Mouse (Mus musculus) MEL (cell line): ENCODE measurements at regions not wholly inside any gene's neighbourhood (a gene's known extent, or its start where the extent isn't known, plus 50 kb on each side); places are given as distances from the start of the nearest gene placed in this dataset.

ENCODE experiments used
- DNase-seq: peaks from one replicate; pipeline ENCODE4 v3.0.0; 2011; ENCODE audit warnings: low read depth, low spot score
- H3K27ac ChIP-seq: 2 replicates; pipeline ENCODE4 v1.5.1; 2012; ENCODE audit warnings: low read depth, mild to moderate bottlenecking, control low read depth, low read length, moderate library complexity; ENCODE audit not compliant: control insufficient read depth
- H3K27me3 ChIP-seq, 2 experiments: fragments of 150-350 bp in 1 of 2; sonication (generic) in 1 of 2; 2 replicates each; pipeline ENCODE4 v1.6.1; 2012; ENCODE audit warnings: low read length in 2 of 2, mild to moderate bottlenecking in 2 of 2, improper control_type of control experiment in 1 of 2, moderate library complexity in 1 of 2; ENCODE audit not compliant: insufficient read depth in 2 of 2, control insufficient read depth in 1 of 2
- H3K36me3 ChIP-seq, 2 experiments: 2 replicates each; pipeline ENCODE4 v1.6.1; 2012 to 2014; ENCODE audit warnings: low read length in 2 of 2, improper control_type of control experiment in 1 of 2, inconsistent platforms in 1 of 2, mild to moderate bottlenecking in 1 of 2; ENCODE audit not compliant: insufficient read depth in 2 of 2, control insufficient read depth in 1 of 2
- H3K4me1 ChIP-seq, 2 experiments: fragments of 150-350 bp in 1 of 2; sonication (generic) in 1 of 2; 2 replicates each; pipeline ENCODE4 v1.6.1; 2012; ENCODE audit warnings: low read length in 2 of 2, improper control_type of control experiment in 1 of 2, mild to moderate bottlenecking in 1 of 2; ENCODE audit not compliant: insufficient read depth in 2 of 2, control insufficient read depth in 1 of 2
- H3K4me3 ChIP-seq, 2 experiments: fragments of 150-350 bp in 1 of 2; sonication (generic) in 1 of 2; 2 replicates each; pipeline ENCODE4 v1.5.1; 2012; ENCODE audit warnings: low read depth in 2 of 2, low read length in 2 of 2, mild to moderate bottlenecking in 2 of 2, moderate library complexity in 2 of 2, control low read depth in 1 of 2, improper control_type of control experiment in 1 of 2; ENCODE audit not compliant: control insufficient read depth in 1 of 2, insufficient read depth in 1 of 2
- H3K79me2 ChIP-seq: 2 replicates; pipeline ENCODE4 v1.6.1; 2012; ENCODE audit warnings: mild to moderate bottlenecking, low read length, moderate library complexity; ENCODE audit not compliant: control insufficient read depth, poor library complexity, insufficient read depth
- H3K9ac ChIP-seq: 2 replicates; pipeline ENCODE4 v1.6.1; 2012; ENCODE audit warnings: low read depth, mild to moderate bottlenecking, control low read depth, low read length, moderate library complexity; ENCODE audit not compliant: control insufficient read depth, poor library complexity, severe bottlenecking
- H3K9me3 ChIP-seq: fragments of 150-350 bp; sonication (generic); replicated peaks from 2 replicates; pipeline ENCODE4 v1.6.1; 2012; ENCODE audit warnings: mild to moderate bottlenecking, low read length, improper control_type of control experiment, moderate library complexity; ENCODE audit not compliant: insufficient read depth
- CHD1 ChIP-seq: IDR thresholded peaks from 2 replicates; pipeline ENCODE4 v1.6.1; 2012; ENCODE audit warnings: low read depth, mild to moderate bottlenecking, inconsistent platforms, low read length, improper control_type of control experiment
- CHD2 ChIP-seq: IDR thresholded peaks from 2 replicates; pipeline ENCODE4 v1.6.1; 2011; ENCODE audit warnings: low read length, improper control_type of control experiment
- CTCF ChIP-seq, 3 experiments: IDR thresholded peaks in 2 of 3; conservative IDR thresholded peaks in 1 of 3; 2 replicates each; pipeline ENCODE4 v1.5.1; 2011 to 2012; ENCODE audit warnings: low read length in 3 of 3, low read depth in 2 of 3, mild to moderate bottlenecking in 2 of 3, improper control_type of control experiment in 1 of 3, inconsistent platforms in 1 of 3, mixed read lengths in 1 of 3, moderate library complexity in 1 of 3; ENCODE audit not compliant: control insufficient read depth in 1 of 3, insufficient read depth in 1 of 3, poor library complexity in 1 of 3, severe bottlenecking in 1 of 3
- GABPA ChIP-seq: IDR thresholded peaks from 2 replicates; pipeline ENCODE4 v1.6.1; 2012; ENCODE audit warnings: low read depth, mild to moderate bottlenecking, inconsistent platforms, low read length, improper control_type of control experiment, moderate library complexity
- HCFC1 ChIP-seq: IDR thresholded peaks from 2 replicates; pipeline ENCODE4 v1.6.1; 2012; ENCODE audit warnings: low read depth, mild to moderate bottlenecking, inconsistent platforms, low read length, improper control_type of control experiment, moderate library complexity
- MAX ChIP-seq: IDR thresholded peaks from 2 replicates; pipeline ENCODE4 v1.6.1; 2011; ENCODE audit warnings: low read length, improper control_type of control experiment
- MYC ChIP-seq: IDR thresholded peaks from 2 replicates; pipeline ENCODE4 v1.6.1; 2011; ENCODE audit warnings: low read depth, mild to moderate bottlenecking, low read length, improper control_type of control experiment, moderate library complexity
- NELFE ChIP-seq: IDR thresholded peaks from 2 replicates; pipeline ENCODE4 v1.6.1; 2011; ENCODE audit warnings: low read depth, low read length, improper control_type of control experiment
- POLR2A ChIP-seq, 2 experiments: IDR thresholded peaks; 2 replicates each; pipeline ENCODE4 v1.6.1; 2011 to 2012; ENCODE audit warnings: low read length in 2 of 2, mild to moderate bottlenecking in 2 of 2, control low read depth in 1 of 2, improper control_type of control experiment in 1 of 2, low read depth in 1 of 2, moderate library complexity in 1 of 2; ENCODE audit not compliant: control insufficient read depth in 1 of 2, insufficient read depth in 1 of 2, poor library complexity in 1 of 2
- RAD21 ChIP-seq: IDR thresholded peaks from 2 replicates; pipeline ENCODE4 v1.6.1; 2011; ENCODE audit warnings: mild to moderate bottlenecking, low read depth, low read length, improper control_type of control experiment
- SIN3A ChIP-seq: IDR thresholded peaks from 2 replicates; pipeline ENCODE4 v1.6.1; 2012; ENCODE audit warnings: low read length, improper control_type of control experiment, inconsistent platforms
- SMC3 ChIP-seq: IDR thresholded peaks from 2 replicates; pipeline ENCODE4 v1.6.1; 2011; ENCODE audit warnings: low read depth, low read length, improper control_type of control experiment
- TAL1 ChIP-seq: IDR thresholded peaks from 2 replicates; pipeline ENCODE4 v1.6.1; 2012; ENCODE audit warnings: mild to moderate bottlenecking, inconsistent platforms, low read length, moderate library complexity, mixed read lengths
- TBP ChIP-seq: IDR thresholded peaks from 2 replicates; pipeline ENCODE4 v1.8.0; 2011; ENCODE audit warnings: low read depth, low read length, improper control_type of control experiment
- USF1 ChIP-seq: IDR thresholded peaks from 2 replicates; pipeline ENCODE4 v1.6.1; 2014; ENCODE audit warnings: low read depth, mild to moderate bottlenecking, inconsistent platforms, low read length, improper control_type of control experiment, moderate library complexity
- USF2 ChIP-seq, 2 experiments: IDR thresholded peaks; 2 replicates each; pipeline ENCODE4 v1.6.1; 2011 to 2012; ENCODE audit warnings: improper control_type of control experiment in 2 of 2, low read length in 2 of 2, borderline replicate concordance in 1 of 2, inconsistent platforms in 1 of 2, low read depth in 1 of 2, mild to moderate bottlenecking in 1 of 2; ENCODE audit not compliant: insufficient read depth in 1 of 2
- ZC3H11A ChIP-seq: IDR thresholded peaks from 2 replicates; pipeline ENCODE4 v1.6.1; 2012; ENCODE audit warnings: low read depth, mild to moderate bottlenecking, inconsistent platforms, low read length, improper control_type of control experiment

DNA sequence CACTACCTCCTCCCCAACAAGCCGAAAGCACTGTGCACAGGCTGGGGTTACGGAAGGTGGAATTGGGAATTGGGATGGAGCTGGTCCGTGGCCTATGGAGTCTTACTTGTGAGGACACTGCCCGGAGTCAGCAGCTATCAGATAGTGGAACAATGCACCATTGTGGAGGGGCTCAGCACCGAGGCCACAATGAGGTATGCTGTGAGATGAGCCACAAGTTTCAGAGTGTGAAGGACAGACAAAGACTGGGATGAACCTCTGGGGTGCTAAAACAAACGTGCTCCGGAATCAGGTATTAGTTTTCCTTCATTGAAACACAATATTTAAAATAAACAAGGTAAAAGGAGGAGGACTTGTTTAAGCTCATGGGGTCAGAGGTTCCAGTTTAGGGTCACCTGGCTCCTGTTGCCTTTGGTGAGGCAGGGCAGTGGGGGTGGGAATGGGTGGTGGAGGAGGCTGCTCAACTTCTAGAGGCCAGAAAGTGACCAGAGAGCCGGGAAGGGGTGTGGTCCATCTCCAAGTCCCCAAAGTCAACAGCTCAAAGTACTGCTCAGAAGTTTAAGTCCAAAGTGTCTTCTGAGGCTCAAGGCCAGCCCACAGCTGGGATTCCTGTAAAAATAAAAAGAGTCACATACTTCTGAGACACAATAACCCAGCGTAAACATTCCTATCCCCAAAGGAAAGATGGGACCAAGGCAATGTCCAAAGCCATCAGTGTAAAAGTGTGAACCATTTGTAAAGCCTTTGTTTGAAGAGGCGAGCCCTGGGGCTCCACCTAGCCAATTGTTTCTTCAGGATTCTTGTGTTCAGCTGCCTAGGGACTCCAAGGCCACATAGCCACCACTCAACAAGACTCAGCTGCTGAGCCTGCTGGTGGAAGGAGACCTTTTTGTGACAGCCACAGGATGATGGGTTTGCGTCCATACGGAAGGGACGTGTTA lies 80.1 kb downstream of the Gm525 start:
- H3K27ac ChIP-seq: no peak overlapping the region

DNA sequence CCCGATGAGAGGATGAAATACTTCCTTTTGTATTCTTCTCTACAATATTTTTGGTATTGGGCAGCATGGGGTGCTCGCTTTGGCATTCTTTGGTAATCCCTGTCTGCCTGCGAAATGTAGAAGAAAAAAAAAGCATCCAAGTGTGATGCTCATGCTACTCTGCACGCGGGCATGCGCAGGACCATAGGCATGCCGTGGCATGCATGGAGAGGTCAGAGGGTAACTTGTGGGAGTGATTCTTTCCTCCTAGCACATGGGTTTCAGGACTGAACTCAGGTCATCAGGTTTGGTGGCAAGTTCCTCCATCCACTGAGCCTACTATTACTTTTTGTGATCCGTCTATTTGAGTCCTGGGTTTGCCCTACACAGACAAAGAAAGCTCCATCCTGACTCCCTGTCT lies 74.3 kb downstream of the Gm525 start:
- H3K4me3 ChIP-seq: no peak overlapping the region
- H3K27ac ChIP-seq: no peak overlapping the region
- TF ChIP-seq MYC (no peak), SIN3A (no peak), ZC3H11A (no peak), CHD1 (no peak), HCFC1 (no peak), POLR2A (IDR thresholded peaks at IDR 0.05; ENCODE audit: control insufficient read depth in 1 of 2, insufficient read depth in 1 of 2, low read depth in 1 of 2, low read length in 2 of 2, poor library complexity in 1 of 2) (no peak), TAL1 (no peak), NELFE (no peak), USF2 (IDR thresholded peaks at IDR 0.05; ENCODE audit: borderline replicate concordance in 1 of 2, insufficient read depth in 1 of 2, low read depth in 1 of 2, low read length in 2 of 2) (no peak), CTCF (IDR thresholded peaks at IDR 0.05 in 2 of 3, conservative IDR thresholded peaks at IDR 0.05 in 1 of 3; ENCODE audit: control insufficient read depth in 1 of 3, insufficient read depth in 1 of 3, low read depth in 2 of 3, low read length in 3 of 3, poor library complexity in 1 of 3, severe bottlenecking in 1 of 3) (no peak)
- TF ChIP-seq, all 39 proteins: peak for 0
- Histone ChIP-seq H3K27me3 (no peaks in the 10 kb centered on the region; a peak in 2 of 4 replicates), H3K4me1 (no peaks in the 10 kb centered on the region), H3K36me3 (no peaks in the 10 kb centered on the region), H3K79me2 (no peaks in the 10 kb centered on the region), H3K9me3 (no peaks in the 10 kb centered on the region), H3K9ac (no peak overlapping the region)
- DNase-seq: no peak

More for the DNA sequence above, 80.1 kb downstream of the Gm525 start:
- no peaks in the 10 kb centered on the region for H3K4me1 ChIP-seq
- H3K9me3 ChIP-seq: no peaks in the 10 kb centered on the region
- no peak for DNase-seq
- no peak for TF ChIP-seq TBP
- TF ChIP-seq RAD21: no peak
- TF ChIP-seq USF1: no peak
- TF ChIP-seq SMC3: no peak
- no peak for TF ChIP-seq NELFE
- no peak for TF ChIP-seq CHD2
- TF ChIP-seq MYC: no peak
- no peak for TF ChIP-seq GABPA
- no peak for TF ChIP-seq MAX
- no peak overlapping the region for H3K9ac ChIP-seq
- no peaks in the 10 kb centered on the region for H3K36me3 ChIP-seq
- no peaks in the 10 kb centered on the region; a peak in 1 of 4 replicates for H3K27me3 ChIP-seq
- no peak overlapping the region for H3K4me3 ChIP-seq
- H3K79me2 ChIP-seq: no peaks in the 10 kb centered on the region
